Mouse (Mus musculus) thymus, adult 2 months (tissue): ENCODE measurements around the gene Cplx1. TPM values are rescaled to one million over a fixed set of nuclear protein-coding genes. Genes with fewer than 3 reads are reported as not detected.

Experiments used
- DNase-seq: peaks from one replicate; pipeline ENCODE4 v3.0.0; 2021
- H3K27ac ChIP-seq: fragments of 200-500 bp; 2 replicates; pipeline ENCODE4 v1.5.1; 2012; ENCODE audit warnings: low read length, control low read depth; ENCODE audit not compliant: control insufficient read depth, insufficient read depth
- H3K27me3 ChIP-seq: fragments of 200-500 bp; 2 replicates; pipeline ENCODE4 v1.6.1; 2012; ENCODE audit warnings: mild to moderate bottlenecking, low read length, moderate library complexity, mixed read lengths; ENCODE audit not compliant: control insufficient read depth, insufficient read depth
- H3K36me3 ChIP-seq: fragments of 200-500 bp; 2 replicates; pipeline ENCODE4 v1.6.1; 2012; ENCODE audit warnings: mild to moderate bottlenecking, low read length, moderate library complexity; ENCODE audit not compliant: control insufficient read depth, insufficient read depth
- H3K4me1 ChIP-seq: fragments of 200-500 bp; replicated peaks from 2 replicates; pipeline ENCODE4 v1.6.1; 2012; ENCODE audit warnings: low read length; ENCODE audit not compliant: control insufficient read depth, insufficient read depth
- H3K4me3 ChIP-seq: fragments of 200-500 bp; 2 replicates; pipeline ENCODE4 v1.5.1; 2012; ENCODE audit warnings: mild to moderate bottlenecking, low read length, control low read depth, moderate library complexity; ENCODE audit not compliant: control insufficient read depth, insufficient read depth
- CTCF ChIP-seq: fragments of 200-500 bp; IDR thresholded peaks from 2 replicates; pipeline ENCODE4 v1.5.1; 2012; ENCODE audit warnings: mild to moderate bottlenecking, control low read depth, low read length, moderate library complexity, borderline replicate concordance; ENCODE audit not compliant: control insufficient read depth, poor library complexity, insufficient read depth; ENCODE audit errors: extremely low read depth
- POLR2A ChIP-seq: fragments of 200-500 bp; IDR thresholded peaks from 2 replicates; pipeline ENCODE4 v1.6.1; 2012; ENCODE audit warnings: mild to moderate bottlenecking, low read length, control low read depth, moderate library complexity; ENCODE audit not compliant: control insufficient read depth, poor library complexity, insufficient read depth; ENCODE audit errors: extremely low read depth
- WGBS: fragments of 180-500 bp; shearing (Covaris S2); methylation state at CpG from one replicate; pipeline ENCODE4 v1.1.7; 2018; 5-methylcytosine and 5-hydroxymethylcytosine counted together
- polyA plus RNA-seq: library from polyadenylated mRNA; depleted of rRNA; stranded (reverse); fragments of >200 nt; gene quantifications from 2 replicates; pipeline ENCODE4 v1.2.3, GENCODE M21; 2012

Gene Cplx1
- polyA plus RNA-seq, 1 experiment: 0.27 TPM

GRCm38 (mm10) chr5:108547636-108548035, 2.2 kb downstream of the Cplx1 start:
- TF ChIP-seq POLR2A: no peak
- no peak for TF ChIP-seq CTCF
- Histone ChIP-seq H3K27ac (no peak overlapping the region), H3K36me3 (no peaks in the 10 kb centered on the region), H3K4me1 (no peaks in the 10 kb centered on the region), H3K27me3 (peaks cover 13% of the 10 kb centered on the region), H3K4me3 (no peak overlapping the region)
- DNase-seq: no peak
- WGBS: 89% methylated on average over 5 of the region's 5 CpGs

GRCm38 (mm10) chr5:108543516-108544291, 6.1 kb downstream of the Cplx1 start:
- Histone ChIP-seq H3K4me1 (no peaks in the 10 kb centered on the region), H3K27ac (no peak overlapping the region), H3K36me3 (no peaks in the 10 kb centered on the region), H3K27me3 (no peaks in the 10 kb centered on the region), H3K4me3 (no peak overlapping the region)
- WGBS: 66% methylated on average over 7 of the region's 7 CpGs
- TF ChIP-seq POLR2A (no peak), CTCF (no peak)
- DNase-seq: no peak

GRCm38 (mm10) chr5:108534188-108534587, 15.6 kb downstream of the Cplx1 start:
- no peak for TF ChIP-seq CTCF
- no peak for TF ChIP-seq POLR2A
- DNase-seq: no peak
- Histone ChIP-seq H3K4me1 (no peaks in the 10 kb centered on the region), H3K36me3 (no peaks in the 10 kb centered on the region), H3K27ac (no peak overlapping the region), H3K27me3 (no peaks in the 10 kb centered on the region), H3K4me3 (no peak overlapping the region)
- WGBS: 97% methylated on average over 2 of the region's 2 CpGs

- Histone ChIP-seq H3K27me3 (no peaks in the 10 kb centered on the region), H3K27ac (no peak overlapping the region), H3K4me3 (no peak overlapping the region), H3K36me3 (no peaks in the 10 kb centered on the region), H3K4me1 (no peaks in the 10 kb centered on the region)
- 93% methylated on average over 3 of the region's 3 CpGs for WGBS
- DNase-seq: no peak
- TF ChIP-seq POLR2A (no peak), CTCF (no peak)
These were observed 27.2 kb downstream of the Cplx1 start for GRCm38 (mm10) chr5:108522597-108522996.

GRCm38 (mm10) chr5:108521896-108522295, 27.9 kb downstream of the Cplx1 start:
- no peaks in the 10 kb centered on the region for H3K4me1 ChIP-seq
- WGBS: 79% methylated on average over 3 of the region's 3 CpGs
- H3K27ac ChIP-seq: no peak overlapping the region
- no peak for DNase-seq
- no peaks in the 10 kb centered on the region for H3K36me3 ChIP-seq
- TF ChIP-seq CTCF (no peak), POLR2A (no peak)
- H3K4me3 ChIP-seq: no peak overlapping the region
- no peaks in the 10 kb centered on the region for H3K27me3 ChIP-seq

GRCm38 (mm10) chr5:108521016-108521415, 28.8 kb downstream of the Cplx1 start:
- no peaks in the 10 kb centered on the region for H3K36me3 ChIP-seq
- H3K27me3 ChIP-seq: no peaks in the 10 kb centered on the region
- no peak overlapping the region for H3K27ac ChIP-seq
- no peaks in the 10 kb centered on the region for H3K4me1 ChIP-seq
- TF ChIP-seq CTCF (no peak), POLR2A (no peak)
- no peak for DNase-seq
- H3K4me3 ChIP-seq: no peak overlapping the region
- 88% methylated on average over 2 of the region's 2 CpGs for WGBS
